Mouse (Mus musculus): Measurements from ENCODE around the gene Sipa1l3. TPM values are rescaled to one million over a fixed set of nuclear protein-coding genes. Genes with fewer than 3 reads are reported as not detected.

Sipa1l3 gene
- polyA plus RNA-seq, 1 experiment from 2014 or later = 22.0 TPM

GRCm38 (mm10) chr7:29372123-29372522, 146.3 kb downstream of the Sipa1l3 start:
- WGBS = 84% methylated on average over 5 of the region's 5 CpGs
- no peaks in the 10 kb centered on the region for H3K4me1 ChIP-seq (replicated peaks; ENCODE audit: control insufficient read depth, insufficient read depth, low read length)

GRCm38 (mm10) chr7:29370031-29370430, 148.4 kb downstream of the Sipa1l3 start:
- 57% methylated on average over 6 of the region's 6 CpGs for WGBS
- peak; percentile 56 for TF ChIP-seq CTCF (IDR thresholded peaks at IDR 0.05; ENCODE audit: low read depth)
- no peak overlapping the region for H3K9ac ChIP-seq (ENCODE audit: low read depth, low read length)
- H3K27ac ChIP-seq (ENCODE audit: low read depth, low read length) = no peak overlapping the region
- no peaks in the 10 kb centered on the region for H3K27me3 ChIP-seq (replicated peaks; ENCODE audit: control insufficient read depth, insufficient read depth, low read length)
- H3K4me3 ChIP-seq (ENCODE audit: low read depth, low read length) = no peak overlapping the region
- H3K36me3 ChIP-seq (ENCODE audit: control insufficient read depth, insufficient read depth) = peaks cover 80% of the 10 kb centered on the region
- no peak overlapping the region for H3K4me2 ChIP-seq (replicated peaks; ENCODE audit: low read depth)
- no peak for ATAC-seq
- H3K9me3 ChIP-seq (ENCODE audit: control insufficient read depth) = no peaks in the 10 kb centered on the region
- no peaks in the 10 kb centered on the region for H3K4me1 ChIP-seq (replicated peaks; ENCODE audit: control insufficient read depth, insufficient read depth, low read length)

More at GRCm38 (mm10) chr7:29372123-29372522, 146.3 kb downstream of the Sipa1l3 start:
- H3K4me3 ChIP-seq (ENCODE audit: low read depth, low read length) = no peak overlapping the region
- TF ChIP-seq CTCF (IDR thresholded peaks at IDR 0.05; ENCODE audit: low read depth) = peak; percentile 24; the same call in 1 of the 2 replicates
- H3K9ac ChIP-seq (ENCODE audit: low read depth, low read length) = no peak overlapping the region
- H3K36me3 ChIP-seq (ENCODE audit: control insufficient read depth, insufficient read depth) = peaks cover 81% of the 10 kb centered on the region
- no peaks in the 10 kb centered on the region for H3K9me3 ChIP-seq (ENCODE audit: control insufficient read depth)
- no peak overlapping the region for H3K27ac ChIP-seq (ENCODE audit: low read depth, low read length)
- H3K27me3 ChIP-seq (replicated peaks; ENCODE audit: control insufficient read depth, insufficient read depth, low read length) = no peaks in the 10 kb centered on the region
- H3K4me2 ChIP-seq (replicated peaks; ENCODE audit: low read depth) = no peak overlapping the region
- ATAC-seq = no peak

GRCm38 (mm10) chr7:29368004-29368320, 150.5 kb downstream of the Sipa1l3 start:
- H3K4me3 ChIP-seq (ENCODE audit: low read depth, low read length) = no peak overlapping the region
- no peaks in the 10 kb centered on the region for H3K4me1 ChIP-seq (replicated peaks; ENCODE audit: control insufficient read depth, insufficient read depth, low read length)
- no peak overlapping the region for H3K4me2 ChIP-seq (replicated peaks; ENCODE audit: low read depth)
- H3K36me3 ChIP-seq (ENCODE audit: control insufficient read depth, insufficient read depth) = peaks cover 70% of the 10 kb centered on the region
- no peak for TF ChIP-seq CTCF (IDR thresholded peaks at IDR 0.05; ENCODE audit: low read depth)
- no peak overlapping the region for H3K9ac ChIP-seq (ENCODE audit: low read depth, low read length)
- WGBS = 57% methylated on average over 5 of the region's 5 CpGs
- no peaks in the 10 kb centered on the region for H3K27me3 ChIP-seq (replicated peaks; ENCODE audit: control insufficient read depth, insufficient read depth, low read length)
- H3K27ac ChIP-seq (ENCODE audit: low read depth, low read length) = no peak overlapping the region; the same call in 1 of the 2 replicates
- ATAC-seq = no peak
- H3K9me3 ChIP-seq (ENCODE audit: control insufficient read depth) = no peaks in the 10 kb centered on the region

- TF ChIP-seq CTCF (IDR thresholded peaks at IDR 0.05; ENCODE audit: low read depth) = no peak
These were observed 151.1 kb downstream of the Sipa1l3 start for GRCm38 (mm10) chr7:29367166-29368003.

GRCm38 (mm10) chr7:29364052-29364451, 154.4 kb downstream of the Sipa1l3 start:
- Histone ChIP-seq H3K4me2 (replicated peaks; ENCODE audit: low read depth) (no peak overlapping the region), H3K9me3 (ENCODE audit: control insufficient read depth) (no peaks in the 10 kb centered on the region), H3K27ac (ENCODE audit: low read depth, low read length) (no peak overlapping the region), H3K4me1 (replicated peaks; ENCODE audit: control insufficient read depth, insufficient read depth, low read length) (no peaks in the 10 kb centered on the region), H3K36me3 (ENCODE audit: control insufficient read depth, insufficient read depth) (peaks cover 63% of the 10 kb centered on the region), H3K9ac (ENCODE audit: low read depth, low read length) (no peak overlapping the region), H3K27me3 (replicated peaks; ENCODE audit: control insufficient read depth, insufficient read depth, low read length) (no peaks in the 10 kb centered on the region), H3K4me3 (ENCODE audit: low read depth, low read length) (no peak overlapping the region)
- WGBS = 32% methylated on average over 4 of the region's 4 CpGs
- peak; percentile 33; the same call in 1 of the 2 replicates for ATAC-seq
- TF ChIP-seq CTCF (IDR thresholded peaks at IDR 0.05; ENCODE audit: low read depth) = peak; percentile 82

More at GRCm38 (mm10) chr7:29367166-29368003, 151.1 kb downstream of the Sipa1l3 start:
- no peak overlapping the region for H3K4me3 ChIP-seq (ENCODE audit: low read depth, low read length)
- ATAC-seq = no peak
- peaks cover 70% of the 10 kb centered on the region for H3K36me3 ChIP-seq (ENCODE audit: control insufficient read depth, insufficient read depth)
- H3K27ac ChIP-seq (ENCODE audit: low read depth, low read length) = no peak overlapping the region; the same call in 1 of the 2 replicates
- WGBS = 84% methylated on average over 13 of the region's 13 CpGs
- no peaks in the 10 kb centered on the region for H3K4me1 ChIP-seq (replicated peaks; ENCODE audit: control insufficient read depth, insufficient read depth, low read length)
- H3K4me2 ChIP-seq (replicated peaks; ENCODE audit: low read depth) = no peak overlapping the region
- H3K9ac ChIP-seq (ENCODE audit: low read depth, low read length) = no peak overlapping the region
- H3K27me3 ChIP-seq (replicated peaks; ENCODE audit: control insufficient read depth, insufficient read depth, low read length) = no peaks in the 10 kb centered on the region
- H3K9me3 ChIP-seq (ENCODE audit: control insufficient read depth) = no peaks in the 10 kb centered on the region

- WGBS = 96% methylated on average over 13 of the region's 13 CpGs
These were observed 156.9 kb downstream of the Sipa1l3 start for GRCm38 (mm10) chr7:29361497-29361896.

More at GRCm38 (mm10) chr7:29361497-29361896, 156.9 kb downstream of the Sipa1l3 start:
- H3K9ac ChIP-seq (ENCODE audit: low read depth, low read length) = no peak overlapping the region
- no peak for TF ChIP-seq CTCF (IDR thresholded peaks at IDR 0.05; ENCODE audit: low read depth)
- no peak overlapping the region for H3K4me3 ChIP-seq (ENCODE audit: low read depth, low read length)
- no peak overlapping the region for H3K4me2 ChIP-seq (replicated peaks; ENCODE audit: low read depth)
- no peaks in the 10 kb centered on the region for H3K4me1 ChIP-seq (replicated peaks; ENCODE audit: control insufficient read depth, insufficient read depth, low read length)
- H3K27me3 ChIP-seq (replicated peaks; ENCODE audit: control insufficient read depth, insufficient read depth, low read length) = no peaks in the 10 kb centered on the region
- H3K27ac ChIP-seq (ENCODE audit: low read depth, low read length) = no peak overlapping the region
- no peak for ATAC-seq
- no peaks in the 10 kb centered on the region for H3K9me3 ChIP-seq (ENCODE audit: control insufficient read depth)
- peaks cover 68% of the 10 kb centered on the region for H3K36me3 ChIP-seq (ENCODE audit: control insufficient read depth, insufficient read depth)

Data from intestine, postnatal 0 days (tissue).